Mouse (Mus musculus): ENCODE results near the gene Axl. TPM values are rescaled to one million over a fixed set of nuclear protein-coding genes. Genes with fewer than 3 reads are reported as not detected.

Axl gene
- polyA plus RNA-seq, 1 experiment from 2014 or later, result 14.5 TPM

DNA sequence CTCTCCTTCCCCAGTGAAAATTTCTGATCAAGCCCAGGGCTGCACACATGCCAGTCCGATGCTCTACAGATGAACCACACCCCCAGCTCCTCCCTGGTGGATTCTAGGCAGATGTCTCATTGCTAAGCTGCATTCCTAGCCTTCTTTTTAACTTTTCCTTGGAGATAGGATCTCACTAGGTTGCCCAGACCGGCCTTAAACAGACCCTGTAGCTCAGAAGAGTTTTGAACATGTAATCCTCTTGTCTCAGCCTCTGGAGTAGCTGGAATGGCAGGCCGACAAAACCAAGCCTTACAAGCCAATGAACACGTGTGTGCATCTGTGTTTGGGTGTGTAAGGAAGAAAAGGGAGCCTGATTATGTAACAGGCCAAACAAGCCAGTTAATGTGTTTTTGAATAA, 7.8 kb downstream of the Axl start:
- Histone ChIP-seq H3K4me2 (no peak overlapping the region), H3K4me3 (replicated peaks) (no peak overlapping the region), H3K9ac (no peak overlapping the region), H3K27me3 (no peaks in the 10 kb centered on the region), H3K27ac (peak overlapping the region; percentile 6; the same call in 1 of the 2 replicates), H3K36me3 (no peaks in the 10 kb centered on the region), H3K9me3 (replicated peaks) (no peaks in the 10 kb centered on the region), H3K4me1 (replicated peaks) (peaks cover 47% of the 10 kb centered on the region)
- ATAC-seq (ENCODE audit: low read depth) (no peak), DNase-seq (no peak)
- WGBS (ENCODE audit: insufficient replicate concordance), result 40% methylated on average over 4 of the region's 4 CpGs

DNA sequence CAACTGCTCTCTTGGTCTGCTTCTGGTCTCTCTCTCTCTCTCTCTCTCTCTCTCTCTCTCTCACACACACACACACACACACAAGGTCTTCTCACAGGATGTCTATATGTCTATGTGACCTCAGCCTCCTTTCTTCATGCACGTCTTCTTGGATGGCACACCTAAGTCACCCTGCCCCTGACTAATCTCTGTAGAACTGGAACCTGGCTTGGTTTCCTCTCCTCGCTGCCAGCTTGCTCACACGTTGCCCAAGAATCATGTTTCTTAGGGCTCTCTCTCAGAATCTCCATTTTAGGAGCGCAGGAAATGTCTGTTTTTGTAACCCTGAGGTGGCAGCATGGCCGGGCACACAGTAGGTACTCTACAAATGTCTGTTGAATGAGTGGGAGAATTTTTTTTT, 8.5 kb downstream of the Axl start:
- H3K9me3 ChIP-seq (replicated peaks), result no peaks in the 10 kb centered on the region
- H3K36me3 ChIP-seq, result no peaks in the 10 kb centered on the region
- ATAC-seq (ENCODE audit: low read depth), result no peak
- no peak overlapping the region for H3K4me2 ChIP-seq
- no peak for DNase-seq
- H3K27me3 ChIP-seq, result no peaks in the 10 kb centered on the region
- WGBS (ENCODE audit: insufficient replicate concordance), result 68% methylated on average over 5 of the region's 5 CpGs
- H3K4me3 ChIP-seq (replicated peaks), result no peak overlapping the region
- no peak overlapping the region for H3K27ac ChIP-seq
- H3K9ac ChIP-seq, result no peak overlapping the region
- H3K4me1 ChIP-seq (replicated peaks), result peaks cover 47% of the 10 kb centered on the region

DNA sequence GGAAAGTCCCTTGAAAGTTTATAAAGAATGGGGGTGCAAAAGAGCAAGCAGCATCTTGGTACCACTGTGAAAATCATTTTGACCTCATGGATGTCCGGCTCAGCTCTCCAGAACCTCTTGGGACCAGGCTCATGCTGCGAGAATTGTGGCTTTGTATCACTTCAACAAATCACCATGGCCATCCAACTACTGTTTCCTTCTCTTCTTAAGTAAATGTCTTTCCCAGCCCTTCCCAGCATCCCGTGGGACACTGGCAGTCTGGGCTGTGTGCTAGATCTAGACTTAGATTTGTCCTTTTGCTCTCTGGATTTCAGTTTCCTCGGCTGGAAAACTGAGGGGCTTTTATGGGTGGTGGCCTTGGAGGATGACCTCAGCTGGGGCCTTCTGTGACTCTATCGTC, 20.3 kb downstream of the Axl start:
- Histone ChIP-seq H3K9ac (no peak overlapping the region), H3K36me3 (no peaks in the 10 kb centered on the region), H3K9me3 (replicated peaks) (no peaks in the 10 kb centered on the region), H3K4me1 (replicated peaks) (peaks cover 4% of the 10 kb centered on the region; the same call in 1 of the 2 replicates), H3K27ac (no peak overlapping the region), H3K4me2 (no peak overlapping the region), H3K27me3 (no peaks in the 10 kb centered on the region), H3K4me3 (replicated peaks) (no peak overlapping the region)
- no peak for ATAC-seq (ENCODE audit: low read depth)
- 66% methylated on average over 5 of the region's 5 CpGs for WGBS (ENCODE audit: insufficient replicate concordance)
- no peak for DNase-seq

DNA sequence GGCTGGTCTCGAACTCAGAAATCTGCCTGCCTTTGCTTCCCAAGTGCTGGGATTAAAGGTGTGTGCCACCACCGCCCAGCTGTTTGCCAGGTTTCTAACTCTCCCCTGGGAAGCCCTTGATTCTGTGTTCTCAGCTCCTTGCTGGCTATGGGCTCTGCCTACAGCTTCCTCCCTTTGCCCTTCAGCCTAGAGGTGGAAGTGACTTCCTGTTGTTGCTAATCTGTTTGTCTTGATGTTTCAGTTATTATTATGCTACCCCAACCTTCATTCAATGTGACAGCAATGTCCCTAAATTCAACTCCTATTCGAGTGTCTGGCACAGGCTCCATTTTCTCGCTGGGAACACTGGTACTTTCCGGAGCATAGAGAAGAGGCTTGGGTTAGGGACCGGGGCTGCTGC, 22.4 kb downstream of the Axl start:
- no peaks in the 10 kb centered on the region for H3K36me3 ChIP-seq
- 62% methylated on average over 6 of the region's 6 CpGs for WGBS (ENCODE audit: insufficient replicate concordance)
- no peak for ATAC-seq (ENCODE audit: low read depth)

DNA sequence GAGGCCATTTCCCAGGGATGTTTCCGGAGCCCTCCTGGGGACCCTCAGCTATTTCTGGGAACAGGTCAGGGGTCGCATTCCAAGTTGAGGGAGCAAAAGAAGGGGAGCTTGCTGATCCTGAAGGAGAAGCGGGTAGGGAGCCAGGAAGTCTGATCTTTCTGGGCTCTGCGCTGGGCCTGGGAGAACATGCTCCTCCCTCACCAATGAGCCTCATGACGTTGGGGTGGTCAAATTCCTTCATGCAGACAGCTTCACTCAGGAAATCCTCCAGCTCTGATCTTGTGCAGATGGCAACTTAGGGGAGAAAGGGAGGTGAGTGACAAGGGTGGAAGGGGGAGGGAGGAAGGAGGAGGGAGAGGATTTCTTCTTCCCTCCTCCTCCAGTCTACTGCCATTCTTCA, 24.3 kb downstream of the Axl start:
- Histone ChIP-seq H3K27me3 (no peaks in the 10 kb centered on the region), H3K9me3 (replicated peaks) (no peaks in the 10 kb centered on the region), H3K4me2 (no peak overlapping the region), H3K9ac (no peak overlapping the region), H3K4me1 (replicated peaks) (peaks cover 4% of the 10 kb centered on the region; the same call in 1 of the 2 replicates), H3K36me3 (no peaks in the 10 kb centered on the region), H3K27ac (peak overlapping the region; percentile 47; the same call in 1 of the 2 replicates), H3K4me3 (replicated peaks) (no peak overlapping the region)
- DNase-seq (no peak), ATAC-seq (ENCODE audit: low read depth) (no peak)
- 49% methylated on average over 5 of the region's 5 CpGs for whole genome bisulfite sequencing (ENCODE audit: insufficient replicate concordance)

More for the DNA sequence above, 22.4 kb downstream of the Axl start:
- no peak overlapping the region for H3K4me2 ChIP-seq
- H3K9ac ChIP-seq, result no peak overlapping the region
- no peaks in the 10 kb centered on the region for H3K27me3 ChIP-seq
- H3K4me1 ChIP-seq (replicated peaks), result peaks cover 4% of the 10 kb centered on the region; the same call in 1 of the 2 replicates
- no peak for DNase-seq
- no peak overlapping the region for H3K27ac ChIP-seq
- H3K4me3 ChIP-seq (replicated peaks), result no peak overlapping the region
- H3K9me3 ChIP-seq (replicated peaks), result no peaks in the 10 kb centered on the region

DNA sequence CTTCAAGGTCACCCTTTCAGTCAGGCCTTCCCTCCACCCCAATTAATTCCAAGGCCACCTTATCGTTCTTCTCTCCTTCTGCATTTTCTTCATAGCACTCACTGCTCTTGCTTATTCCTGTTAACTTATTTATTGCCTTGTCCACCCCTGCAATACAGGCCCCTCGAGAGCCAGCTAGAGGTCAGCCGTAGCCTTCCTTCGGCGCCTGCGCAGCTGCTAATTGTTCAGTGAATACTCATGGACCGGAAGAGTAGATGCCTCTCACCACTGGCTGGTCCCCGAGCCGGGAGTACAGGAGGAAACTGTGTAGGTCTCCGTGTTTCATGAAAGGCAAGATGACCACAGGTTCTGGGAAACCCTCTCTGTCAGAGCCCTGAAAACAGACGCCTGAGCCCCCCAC, 24.8 kb downstream of the Axl start:
- Histone ChIP-seq H3K9ac (no peak overlapping the region), H3K27ac (peak overlapping the region; percentile 11; the same call in 1 of the 2 replicates), H3K4me3 (replicated peaks) (no peak overlapping the region), H3K36me3 (no peaks in the 10 kb centered on the region), H3K9me3 (replicated peaks) (no peaks in the 10 kb centered on the region), H3K4me1 (replicated peaks) (peaks cover 4% of the 10 kb centered on the region; the same call in 1 of the 2 replicates), H3K27me3 (no peaks in the 10 kb centered on the region), H3K4me2 (no peak overlapping the region)
- WGBS (ENCODE audit: insufficient replicate concordance), result 55% methylated on average over 11 of the region's 11 CpGs
- ATAC-seq (ENCODE audit: low read depth) (no peak), DNase-seq (no peak)

DNA sequence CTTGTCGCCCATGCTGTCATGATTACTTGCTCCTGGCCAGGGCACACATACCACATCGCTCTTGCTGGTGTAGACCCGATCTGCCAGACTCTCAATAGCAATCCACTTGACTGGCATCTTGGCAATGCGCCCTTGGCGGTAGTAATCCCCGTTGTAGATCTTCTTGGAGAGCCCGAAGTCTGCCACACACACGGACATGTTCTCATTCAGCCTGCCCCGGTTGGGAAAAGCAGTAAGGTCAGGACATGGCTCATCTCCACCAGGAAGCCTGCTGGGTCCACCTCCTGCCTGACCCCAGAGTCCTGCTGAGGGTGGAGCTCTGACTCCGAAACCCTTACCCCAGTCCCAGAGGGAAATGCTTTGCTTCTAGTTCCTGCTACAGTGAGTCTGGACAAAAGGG, 27.2 kb downstream of the Axl start:
- Histone ChIP-seq H3K27ac (no peak overlapping the region), H3K9me3 (replicated peaks) (no peaks in the 10 kb centered on the region), H3K27me3 (no peaks in the 10 kb centered on the region), H3K4me3 (replicated peaks) (no peak overlapping the region), H3K4me2 (no peak overlapping the region), H3K36me3 (no peaks in the 10 kb centered on the region), H3K4me1 (replicated peaks) (peaks cover 8% of the 10 kb centered on the region), H3K9ac (no peak overlapping the region)
- DNase-seq (no peak), ATAC-seq (ENCODE audit: low read depth) (no peak)
- WGBS (ENCODE audit: insufficient replicate concordance), result 72% methylated on average over 10 of the region's 10 CpGs

DNA sequence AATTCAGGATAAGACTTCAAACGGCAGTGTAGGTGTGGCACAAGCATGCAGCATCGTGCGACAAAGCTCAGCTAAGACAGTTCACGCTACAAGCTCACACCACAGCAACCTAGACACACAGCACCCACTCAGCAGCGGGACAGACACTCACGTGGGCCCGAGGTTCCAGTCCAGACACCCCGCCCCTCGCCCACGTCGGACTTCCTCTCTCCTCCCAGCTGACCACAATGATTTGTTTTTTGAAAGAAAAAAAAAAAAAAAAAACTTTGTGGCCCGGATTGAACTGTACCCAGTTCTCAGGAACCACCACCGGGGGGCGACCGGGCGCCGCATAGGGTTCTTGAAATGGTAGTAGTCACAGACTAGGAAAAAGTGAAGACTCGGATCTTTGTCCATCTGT, 32.5 kb downstream of the Axl start:
- H3K27ac ChIP-seq, result peak overlapping the region; percentile 96
- H3K9ac ChIP-seq, result peak overlapping the region; percentile 74
- H3K27me3 ChIP-seq, result no peaks in the 10 kb centered on the region
- H3K9me3 ChIP-seq (replicated peaks), result no peaks in the 10 kb centered on the region
- H3K4me1 ChIP-seq (replicated peaks), result peaks cover 36% of the 10 kb centered on the region
- H3K4me2 ChIP-seq, result peak overlapping the region; percentile 92
- peaks cover 17% of the 10 kb centered on the region for H3K36me3 ChIP-seq
- peak overlapping the region; percentile 97 for H3K4me3 ChIP-seq (replicated peaks)
- ATAC-seq (ENCODE audit: low read depth) (peak; percentile 25), DNase-seq (peak; percentile 76)
- WGBS (ENCODE audit: insufficient replicate concordance), result under 1% methylated on average over 18 of the region's 18 CpGs

DNA sequence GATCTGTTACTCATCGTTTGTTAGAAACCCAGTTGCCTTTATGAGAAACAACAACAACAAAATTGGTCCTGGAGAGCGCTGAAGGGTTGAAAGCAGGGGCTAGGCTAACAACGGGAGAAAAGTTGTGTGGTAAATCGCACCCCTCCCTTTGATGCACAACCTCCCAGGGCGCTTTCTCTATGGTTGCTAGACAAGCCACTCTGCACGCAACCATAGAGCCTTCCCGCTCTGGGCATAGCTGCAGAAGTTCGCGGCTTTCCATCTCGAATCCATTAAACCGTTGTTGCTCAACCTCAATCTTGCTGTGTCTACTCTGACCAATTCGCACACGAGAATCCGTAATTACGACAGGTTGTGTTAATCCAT, 33.1 kb downstream of the Axl start:
- Histone ChIP-seq H3K27me3 (no peaks in the 10 kb centered on the region), H3K9me3 (replicated peaks) (no peaks in the 10 kb centered on the region), H3K27ac (peak overlapping the region; percentile 96), H3K4me1 (replicated peaks) (peaks cover 41% of the 10 kb centered on the region), H3K4me3 (replicated peaks) (peak overlapping the region; percentile 97), H3K4me2 (peak overlapping the region; percentile 92), H3K9ac (peak overlapping the region; percentile 74), H3K36me3 (peaks cover 23% of the 10 kb centered on the region)
- ATAC-seq (ENCODE audit: low read depth) (peak; percentile 64), DNase-seq (no peak)
- WGBS (ENCODE audit: insufficient replicate concordance), result under 1% methylated on average over 15 of the region's 15 CpGs

DNA sequence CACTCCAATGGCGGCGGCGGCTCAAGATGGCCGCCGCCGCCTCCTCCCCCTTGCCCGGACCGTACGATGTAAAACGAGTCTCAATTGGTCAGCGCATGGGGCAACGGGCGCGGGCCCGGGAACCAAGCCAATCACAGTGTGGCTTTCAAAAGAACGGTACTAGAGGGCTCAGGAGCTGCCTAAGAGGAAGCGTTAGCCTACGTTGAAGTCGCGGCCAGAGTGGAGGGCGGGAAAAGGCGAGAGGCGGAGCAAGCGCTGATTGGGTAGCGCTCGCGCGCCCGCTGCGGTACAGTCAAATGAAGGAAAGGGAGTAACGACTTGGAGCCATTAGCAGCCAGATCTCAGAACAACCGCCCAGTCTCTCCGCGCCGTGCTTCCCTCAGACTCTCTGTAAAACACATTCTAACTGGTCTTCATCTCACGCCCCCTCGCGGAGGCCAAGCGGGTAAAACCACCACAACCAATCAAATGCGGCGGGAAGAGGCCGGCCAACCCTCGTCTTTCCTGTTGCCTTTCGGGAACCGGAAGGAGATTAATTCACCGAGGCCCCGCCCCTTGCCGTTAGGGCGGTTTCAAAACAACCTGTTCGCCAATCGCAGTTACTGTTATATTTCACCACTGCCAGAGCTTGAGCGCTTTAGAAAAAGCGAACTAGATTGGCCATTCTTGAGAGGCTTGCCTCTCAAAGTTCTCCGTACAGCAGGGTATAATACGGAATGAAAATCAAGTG, 33.6 kb downstream of the Axl start, which contains the start of gene Hnrnpul1:
TSS of gene Hnrnpul1 (minus strand) at position 20 of the 730 bp plus-strand sequence.
- H3K9me3 ChIP-seq (replicated peaks), result no peaks in the 10 kb centered on the region
- H3K27ac ChIP-seq, result peak within 1 kb of the TSS; percentile 96
- H3K4me3 ChIP-seq (replicated peaks), result peak within 1 kb of the TSS; percentile 97
- peak within 1 kb of the TSS; percentile 99 for H3K9ac ChIP-seq
- WGBS (ENCODE audit: insufficient replicate concordance), result under 1% methylated on average over 55 of the region's 55 CpGs
- H3K4me1 ChIP-seq (replicated peaks), result peaks cover 43% of the 10 kb centered on the region
- DNase-seq, result peak; percentile 97
- peak within 1 kb of the TSS; percentile 92 for H3K4me2 ChIP-seq
- peak; percentile 88 for ATAC-seq (ENCODE audit: low read depth)
- H3K27me3 ChIP-seq, result no peaks in the 10 kb centered on the region
- H3K36me3 ChIP-seq, result peaks cover 28% of the 10 kb centered on the region

DNA sequence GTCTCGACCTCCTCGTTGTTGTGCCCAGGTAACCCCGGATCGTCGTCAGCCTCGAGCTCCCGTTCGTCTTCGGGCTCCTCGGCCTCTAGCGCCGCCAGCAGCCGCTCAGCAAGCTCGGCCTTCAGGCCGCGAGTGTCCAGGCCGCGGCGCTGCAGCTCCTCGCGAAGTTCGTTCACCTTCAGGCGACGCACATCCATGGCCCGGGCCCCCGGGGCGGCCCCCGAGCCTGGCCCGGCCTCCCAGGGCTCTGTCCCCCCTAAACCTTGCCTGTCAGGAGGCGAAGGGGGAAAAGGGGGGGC, 34.1 kb downstream of the Axl start:
- H3K4me1 ChIP-seq (replicated peaks), result peaks cover 43% of the 10 kb centered on the region
- DNase-seq (no peak), ATAC-seq (ENCODE audit: low read depth) (no peak)
- peak overlapping the region; percentile 92 for H3K4me2 ChIP-seq
- H3K4me3 ChIP-seq (replicated peaks), result peak overlapping the region; percentile 97
- no peaks in the 10 kb centered on the region for H3K9me3 ChIP-seq (replicated peaks)
- H3K27ac ChIP-seq, result peak overlapping the region; percentile 96
- no peaks in the 10 kb centered on the region for H3K27me3 ChIP-seq
- under 1% methylated on average over 30 of the region's 30 CpGs for WGBS (ENCODE audit: insufficient replicate concordance)
- peaks cover 33% of the 10 kb centered on the region for H3K36me3 ChIP-seq
- H3K9ac ChIP-seq, result peak overlapping the region; percentile 99

All from liver, embryonic 13.5 days (tissue).